Mouse (Mus musculus): ENCODE data around the gene Mrpl11. TPM values are rescaled to one million over a fixed set of nuclear protein-coding genes. Genes with fewer than 3 reads are reported as not detected.

The Mrpl11 gene
- polyA plus RNA-seq (2015; fragmentation: Nextera tagmentation; extraction: Ambion mirVana): 84.2 and 85.9 TPM in 2 replicates

GRCm38 (mm10) chr19:4961928-4962601, at the start of gene Mrpl11:
Gene Mrpl11, plus strand, starts transcription at chr19:4962147.
- peak within 1 kb of the TSS; percentile 83 for H3K27ac ChIP-seq (replicated peaks)
- H3K4me3 ChIP-seq (replicated peaks): peak within 1 kb of the TSS; percentile 94
- H3K9me3 ChIP-seq (replicated peaks): no peaks in the 10 kb centered on the region
- under 1% methylated on average over 34 of the region's 34 CpGs for WGBS
- peak within 1 kb of the TSS; percentile 65 for H3K4me2 ChIP-seq (replicated peaks)
- peak within 1 kb of the TSS; percentile 85 for H3K9ac ChIP-seq
- H3K36me3 ChIP-seq: peaks cover 24% of the 10 kb centered on the region
- no peaks in the 10 kb centered on the region for H3K27me3 ChIP-seq
- ATAC-seq (ENCODE audit: insufficient number of reproducible peaks, low FRiP score, low TSS enrichment, low read depth): peak; percentile 94
- H3K4me1 ChIP-seq: peaks cover 8% of the 10 kb centered on the region

GRCm38 (mm10) chr19:4915924-4916603, 45.9 kb upstream of the Mrpl11 start:
- no peak overlapping the region for H3K4me3 ChIP-seq (replicated peaks)
- no peaks in the 10 kb centered on the region for H3K27me3 ChIP-seq
- no peak overlapping the region for H3K4me2 ChIP-seq (replicated peaks)
- ATAC-seq (ENCODE audit: insufficient number of reproducible peaks, low FRiP score, low TSS enrichment, low read depth): no peak
- WGBS: 93% methylated on average over 15 of the region's 15 CpGs
- peaks cover 98% of the 10 kb centered on the region for H3K36me3 ChIP-seq
- no peaks in the 10 kb centered on the region for H3K9me3 ChIP-seq (replicated peaks)
- no peak overlapping the region for H3K27ac ChIP-seq (replicated peaks)
- H3K9ac ChIP-seq: no peak overlapping the region
- H3K4me1 ChIP-seq: no peaks in the 10 kb centered on the region

- Histone ChIP-seq H3K9ac (no peak overlapping the region), H3K4me1 (no peaks in the 10 kb centered on the region), H3K4me3 (replicated peaks) (no peak overlapping the region), H3K4me2 (replicated peaks) (no peak overlapping the region), H3K36me3 (peaks cover 98% of the 10 kb centered on the region), H3K27ac (replicated peaks) (no peak overlapping the region), H3K9me3 (replicated peaks) (no peaks in the 10 kb centered on the region), H3K27me3 (no peaks in the 10 kb centered on the region)
- WGBS: 75% methylated on average over 10 of the region's 10 CpGs
- ATAC-seq (ENCODE audit: insufficient number of reproducible peaks, low FRiP score, low TSS enrichment, low read depth): no peak
These were observed 45.1 kb upstream of the Mrpl11 start for GRCm38 (mm10) chr19:4916827-4917226.

GRCm38 (mm10) chr19:4919652-4920051, 42.3 kb upstream of the Mrpl11 start:
- no peak overlapping the region for H3K4me2 ChIP-seq (replicated peaks)
- no peaks in the 10 kb centered on the region for H3K9me3 ChIP-seq (replicated peaks)
- WGBS: 77% methylated on average over 6 of the region's 6 CpGs
- no peak overlapping the region for H3K4me3 ChIP-seq (replicated peaks)
- no peak for ATAC-seq (ENCODE audit: insufficient number of reproducible peaks, low FRiP score, low TSS enrichment, low read depth)
- H3K27ac ChIP-seq (replicated peaks): no peak overlapping the region
- H3K4me1 ChIP-seq: no peaks in the 10 kb centered on the region
- peaks cover 97% of the 10 kb centered on the region for H3K36me3 ChIP-seq
- no peak overlapping the region for H3K9ac ChIP-seq
- no peaks in the 10 kb centered on the region for H3K27me3 ChIP-seq

GRCm38 (mm10) chr19:4925121-4925860, 36.7 kb upstream of the Mrpl11 start:
- no peak for ATAC-seq (ENCODE audit: insufficient number of reproducible peaks, low FRiP score, low TSS enrichment, low read depth)
- Histone ChIP-seq H3K27me3 (no peaks in the 10 kb centered on the region), H3K4me3 (replicated peaks) (no peak overlapping the region), H3K4me2 (replicated peaks) (no peak overlapping the region), H3K9ac (no peak overlapping the region), H3K9me3 (replicated peaks) (no peaks in the 10 kb centered on the region), H3K36me3 (peaks cover 48% of the 10 kb centered on the region), H3K27ac (replicated peaks) (no peak overlapping the region), H3K4me1 (peaks cover 28% of the 10 kb centered on the region)
- WGBS: 94% methylated on average over 11 of the region's 11 CpGs

- Histone ChIP-seq H3K9me3 (replicated peaks) (no peaks in the 10 kb centered on the region), H3K9ac (peak within 1 kb of the TSS; percentile 58), H3K4me2 (replicated peaks) (peak within 1 kb of the TSS; percentile 61), H3K4me1 (peaks cover 28% of the 10 kb centered on the region), H3K36me3 (peaks cover 25% of the 10 kb centered on the region), H3K27ac (replicated peaks) (peak within 1 kb of the TSS; percentile 81), H3K27me3 (no peaks in the 10 kb centered on the region), H3K4me3 (replicated peaks) (peak within 1 kb of the TSS; percentile 80)
- WGBS: under 1% methylated on average over 32 of the region's 32 CpGs
- ATAC-seq (ENCODE audit: insufficient number of reproducible peaks, low FRiP score, low TSS enrichment, low read depth): peak; percentile 98
These were observed 33.9 kb upstream of the Mrpl11 start, which contains the start of gene Dpp3 for GRCm38 (mm10) chr19:4927904-4928531. Gene Dpp3, minus strand, starts transcription at chr19:4928287.

GRCm38 (mm10) chr19:4928781-4929180, 33.2 kb upstream of the Mrpl11 start:
- Histone ChIP-seq H3K9ac (peak overlapping the region; percentile 58; the same call in 1 of the 2 replicates), H3K27me3 (no peaks in the 10 kb centered on the region), H3K4me3 (replicated peaks) (peak overlapping the region; percentile 80), H3K27ac (replicated peaks) (peak overlapping the region; percentile 81), H3K36me3 (peaks cover 18% of the 10 kb centered on the region; the same call in 1 of the 2 replicates), H3K4me1 (peaks cover 28% of the 10 kb centered on the region), H3K4me2 (replicated peaks) (peak overlapping the region; percentile 61), H3K9me3 (replicated peaks) (no peaks in the 10 kb centered on the region)
- WGBS: 64% methylated on average over 5 of the region's 5 CpGs
- no peak for ATAC-seq (ENCODE audit: insufficient number of reproducible peaks, low FRiP score, low TSS enrichment, low read depth)

GRCm38 (mm10) chr19:4936896-4937295, 25.1 kb upstream of the Mrpl11 start:
- H3K27ac ChIP-seq (replicated peaks): no peak overlapping the region
- peaks cover 14% of the 10 kb centered on the region for H3K4me1 ChIP-seq
- H3K9me3 ChIP-seq (replicated peaks): no peaks in the 10 kb centered on the region
- WGBS: 75% methylated on average over 2 of the region's 2 CpGs
- no peak overlapping the region for H3K4me3 ChIP-seq (replicated peaks)
- H3K4me2 ChIP-seq (replicated peaks): no peak overlapping the region
- no peak for ATAC-seq (ENCODE audit: insufficient number of reproducible peaks, low FRiP score, low TSS enrichment, low read depth)
- peaks cover 4% of the 10 kb centered on the region; the same call in 1 of the 2 replicates for H3K36me3 ChIP-seq
- no peak overlapping the region for H3K9ac ChIP-seq
- H3K27me3 ChIP-seq: no peaks in the 10 kb centered on the region

- WGBS: 70% methylated on average over 17 of the region's 17 CpGs
- H3K9ac ChIP-seq: no peak overlapping the region
- no peaks in the 10 kb centered on the region for H3K36me3 ChIP-seq
- H3K27ac ChIP-seq (replicated peaks): no peak overlapping the region
- H3K27me3 ChIP-seq: no peaks in the 10 kb centered on the region
- no peak overlapping the region for H3K4me3 ChIP-seq (replicated peaks)
- H3K9me3 ChIP-seq (replicated peaks): no peaks in the 10 kb centered on the region
- peak; percentile 25 for ATAC-seq (ENCODE audit: insufficient number of reproducible peaks, low FRiP score, low TSS enrichment, low read depth)
- H3K4me2 ChIP-seq (replicated peaks): no peak overlapping the region
- peaks cover 21% of the 10 kb centered on the region for H3K4me1 ChIP-seq
These were observed 24.3 kb upstream of the Mrpl11 start for GRCm38 (mm10) chr19:4937444-4938310.

GRCm38 (mm10) chr19:4942551-4943252, 19.2 kb upstream of the Mrpl11 start, which contains the start of gene Peli3:
Gene Peli3, minus strand, starts transcription at chr19:4943127.
- under 1% methylated on average over 50 of the region's 55 CpGs for WGBS
- Histone ChIP-seq H3K36me3 (no peaks in the 10 kb centered on the region), H3K4me1 (peaks cover 22% of the 10 kb centered on the region), H3K9ac (peak within 1 kb of the TSS; percentile 45), H3K4me2 (replicated peaks) (peak within 1 kb of the TSS; percentile 78), H3K9me3 (replicated peaks) (no peaks in the 10 kb centered on the region), H3K27ac (replicated peaks) (peak within 1 kb of the TSS; percentile 66), H3K4me3 (replicated peaks) (peak within 1 kb of the TSS; percentile 72), H3K27me3 (no peaks in the 10 kb centered on the region)
- peak; percentile 93 for ATAC-seq (ENCODE audit: insufficient number of reproducible peaks, low FRiP score, low TSS enrichment, low read depth)

Data from embryonic facial prominence, embryonic 15.5 days (tissue).